Mouse (Mus musculus) lung, postnatal 0 days (tissue): Measurements from ENCODE around the gene Fam114a1.

Experiments
- CTCF ChIP-seq: IDR thresholded peaks from 2 replicates; pipeline ENCODE4 v1.5.1; 2016; ENCODE audit warnings: antibody characterized with exemption, mild to moderate bottlenecking
- EP300 ChIP-seq: IDR thresholded peaks from 2 replicates; pipeline ENCODE4 v1.6.1; 2016; ENCODE audit warnings: antibody characterized with exemption, mild to moderate bottlenecking, control low read depth

GRCm38 (mm10) chr5:64932775-64933174, 37.1 kb upstream of the Fam114a1 start:
- TF ChIP-seq CTCF, result no peak
- no peak for TF ChIP-seq EP300
